Mouse (Mus musculus): ENCODE data around the gene Gm28308.

GRCm38 (mm10) chr6:52246916-52247315 is 33.8 kb upstream of the Gm28308 start:
- TF ChIP-seq POLR2A (IDR thresholded peaks at IDR 0.05; ENCODE audit: borderline replicate concordance, insufficient read depth, low read length) (no peak), CTCF (IDR thresholded peaks at IDR 0.05; ENCODE audit: borderline replicate concordance, insufficient read depth, low read depth, low read length) (no peak)

Measured in cerebellum, adult 2 months (tissue).